Mouse (Mus musculus): ENCODE results near the gene Slc16a8.
A peak's percentile ranks its signal among the peaks of the same experiment; 100 is the strongest.

Slc16a8 gene

DNA sequence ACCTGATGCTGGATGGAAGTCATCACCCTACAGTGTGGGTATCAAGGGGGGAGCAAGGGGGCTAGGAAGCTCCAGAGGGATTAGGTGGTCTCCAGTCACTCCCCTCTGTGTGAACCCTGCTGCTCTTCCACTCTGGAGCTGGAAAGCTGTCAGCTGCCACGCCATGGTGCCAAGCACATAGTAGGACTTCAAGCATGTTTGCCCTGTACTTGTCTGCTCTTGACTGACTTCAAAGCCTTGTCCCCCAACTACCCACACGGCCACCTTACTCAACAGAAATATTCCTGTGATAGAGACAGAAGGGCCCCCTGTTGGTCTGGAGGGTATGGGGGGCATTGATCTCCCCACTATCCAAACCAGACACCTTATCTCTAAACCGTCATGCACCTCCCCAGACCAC, 38.4 kb downstream of the Slc16a8 start:
- DNase-seq (ENCODE audit: low read depth, low spot score), result no peak

DNA sequence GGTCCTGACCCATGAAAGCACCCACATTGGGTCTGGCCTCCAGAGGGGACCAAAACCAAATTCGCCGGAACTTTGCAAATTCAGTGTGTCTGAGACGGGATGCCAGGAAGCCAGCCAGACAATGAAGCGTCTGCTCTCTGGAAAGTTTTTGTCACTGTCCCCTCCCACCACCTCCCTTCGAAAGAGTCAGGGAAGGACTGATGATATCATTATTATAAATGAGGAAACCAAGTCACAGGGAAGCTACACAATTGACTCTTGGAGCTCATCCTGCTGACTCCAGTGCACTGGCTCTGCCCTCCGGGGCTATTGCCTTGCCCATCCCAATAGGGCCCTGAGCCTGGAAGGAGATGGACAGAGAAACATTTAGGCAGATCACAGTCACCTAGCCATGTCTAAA, 41.0 kb downstream of the Slc16a8 start:
- peak; percentile 48 for DNase-seq (ENCODE audit: low read depth, low spot score)

DNA sequence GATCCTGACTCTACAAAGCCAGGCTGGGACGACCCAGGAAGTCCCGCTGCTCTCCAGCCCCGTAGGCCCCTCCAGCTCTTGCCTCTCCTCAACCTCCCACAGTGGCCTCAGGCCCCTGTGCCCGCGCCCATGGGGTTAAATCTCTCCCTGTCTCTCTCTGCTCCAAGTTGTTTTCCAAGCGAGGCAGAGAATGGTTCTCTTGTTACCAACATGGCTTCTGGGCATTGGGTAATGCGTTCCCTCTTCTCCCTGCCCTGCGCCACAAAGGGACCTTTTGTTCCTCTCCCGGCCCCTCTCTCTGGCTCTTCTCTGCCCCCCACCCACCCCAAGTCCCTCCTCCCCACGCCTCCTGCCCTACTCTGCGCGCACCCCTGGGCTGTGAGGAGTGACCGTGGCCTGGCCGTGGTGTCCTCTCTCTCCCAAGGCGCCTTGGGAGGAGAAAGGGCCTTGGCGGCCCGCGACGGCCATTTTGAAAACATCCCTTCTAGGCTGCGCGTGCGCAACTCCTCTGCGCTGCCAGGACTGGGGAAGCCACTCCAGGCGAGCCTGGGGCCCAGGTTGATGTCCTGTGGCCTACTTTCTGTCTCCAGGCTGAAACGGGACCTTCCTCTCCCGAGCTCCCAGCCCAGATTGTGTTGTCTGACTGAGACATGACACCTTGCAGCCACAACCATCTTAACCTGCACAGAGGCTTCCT, 41.7 kb downstream of the Slc16a8 start:
- peak; percentile 84 for DNase-seq (ENCODE audit: low read depth, low spot score)

DNA sequence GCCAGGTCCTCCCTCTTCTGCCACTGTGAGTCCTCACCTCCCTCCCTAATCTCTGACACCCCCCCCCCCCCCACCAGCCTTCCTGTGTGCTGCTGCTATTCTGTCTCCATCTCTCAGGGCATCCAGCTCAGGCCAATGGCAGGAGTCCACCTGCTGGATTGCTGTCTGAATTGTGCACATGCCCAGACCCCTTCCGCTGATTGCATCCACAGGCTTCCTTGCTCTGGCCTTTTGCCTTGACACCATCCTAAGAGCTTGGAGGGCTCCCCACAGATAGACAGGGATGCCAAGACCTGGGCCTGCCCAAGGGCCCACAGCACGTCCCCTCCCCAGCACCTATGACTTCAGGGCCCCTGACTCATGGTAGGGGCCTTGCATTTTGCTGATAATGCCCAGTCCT, 44.2 kb downstream of the Slc16a8 start:
- no peak for DNase-seq (ENCODE audit: low read depth, low spot score)

DNA sequence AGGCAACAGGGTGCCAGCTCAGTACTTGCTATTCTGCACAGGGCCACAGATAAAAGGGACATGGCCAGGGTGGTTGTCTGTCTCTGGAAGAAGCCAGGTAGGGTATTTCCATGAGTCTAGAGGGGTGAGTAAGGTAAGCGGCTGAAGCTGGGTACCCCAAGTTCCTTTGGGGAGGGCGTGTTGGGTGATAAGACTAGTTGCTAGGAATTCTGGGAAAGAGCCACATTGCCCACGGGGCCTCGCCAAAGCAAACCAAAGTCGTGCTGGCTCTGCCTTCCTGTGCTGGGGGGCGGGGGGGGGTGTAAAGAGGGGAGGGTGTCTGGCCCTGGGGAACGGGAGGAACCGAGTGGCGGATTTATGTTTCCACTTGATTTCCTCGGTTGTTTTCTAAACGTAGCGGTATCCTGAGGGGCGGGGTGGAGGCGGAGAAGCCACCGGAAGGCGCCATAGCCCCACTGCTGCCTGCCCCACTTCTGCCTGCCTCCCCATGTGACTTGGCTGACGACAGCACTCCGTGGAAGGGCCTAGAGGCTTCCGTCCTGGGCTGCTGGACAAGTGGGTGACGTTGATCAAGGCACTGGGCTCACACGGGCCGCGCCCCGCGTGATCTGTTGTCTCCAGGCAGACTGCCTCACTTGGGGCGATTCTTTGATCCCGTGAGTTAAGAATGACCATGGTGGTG, 45.7 kb downstream of the Slc16a8 start:
- peak; percentile 51 for DNase-seq (ENCODE audit: low read depth, low spot score)

DNA sequence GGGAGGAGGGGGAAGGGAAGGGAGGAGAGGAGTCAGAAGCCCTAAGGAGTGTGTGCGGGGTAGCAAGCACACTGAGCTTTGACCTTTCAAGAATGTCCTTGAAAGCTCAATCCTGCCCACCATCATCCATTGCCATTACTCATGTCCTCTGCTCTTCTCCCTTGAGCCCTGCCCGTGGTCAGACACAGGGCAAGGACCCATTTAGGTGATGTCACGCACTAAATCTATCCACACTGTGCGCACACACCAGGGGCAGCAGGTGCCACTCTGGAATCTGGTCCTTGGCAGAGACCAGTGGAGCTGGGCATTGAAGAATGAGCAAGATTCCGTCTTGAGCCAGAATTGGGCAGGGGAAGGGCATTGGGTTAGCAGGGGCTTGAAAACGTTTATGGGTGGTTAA, 46.4 kb downstream of the Slc16a8 start:
- DNase-seq (ENCODE audit: low read depth, low spot score), result no peak

DNA sequence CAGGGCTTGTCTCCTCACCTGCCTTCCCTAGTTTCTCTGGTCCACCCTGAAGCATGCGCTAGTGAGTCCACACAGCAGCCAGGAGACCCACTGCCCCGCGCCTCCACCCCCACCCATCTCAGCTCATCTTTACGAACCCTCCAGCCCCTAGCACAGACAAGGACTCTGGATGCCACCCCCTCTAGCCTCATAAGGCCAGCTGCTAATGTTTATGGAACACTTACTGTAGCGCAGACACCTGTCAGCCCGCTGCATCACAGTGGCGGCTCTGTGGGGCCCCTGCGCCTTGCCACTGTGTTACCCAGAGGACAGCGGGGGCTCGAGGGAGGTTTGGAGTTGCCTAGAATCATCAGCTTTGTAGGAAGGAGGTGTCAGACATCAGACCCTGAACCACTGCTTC, 52.0 kb downstream of the Slc16a8 start:
- no peak for DNase-seq (ENCODE audit: low read depth, low spot score)

DNA sequence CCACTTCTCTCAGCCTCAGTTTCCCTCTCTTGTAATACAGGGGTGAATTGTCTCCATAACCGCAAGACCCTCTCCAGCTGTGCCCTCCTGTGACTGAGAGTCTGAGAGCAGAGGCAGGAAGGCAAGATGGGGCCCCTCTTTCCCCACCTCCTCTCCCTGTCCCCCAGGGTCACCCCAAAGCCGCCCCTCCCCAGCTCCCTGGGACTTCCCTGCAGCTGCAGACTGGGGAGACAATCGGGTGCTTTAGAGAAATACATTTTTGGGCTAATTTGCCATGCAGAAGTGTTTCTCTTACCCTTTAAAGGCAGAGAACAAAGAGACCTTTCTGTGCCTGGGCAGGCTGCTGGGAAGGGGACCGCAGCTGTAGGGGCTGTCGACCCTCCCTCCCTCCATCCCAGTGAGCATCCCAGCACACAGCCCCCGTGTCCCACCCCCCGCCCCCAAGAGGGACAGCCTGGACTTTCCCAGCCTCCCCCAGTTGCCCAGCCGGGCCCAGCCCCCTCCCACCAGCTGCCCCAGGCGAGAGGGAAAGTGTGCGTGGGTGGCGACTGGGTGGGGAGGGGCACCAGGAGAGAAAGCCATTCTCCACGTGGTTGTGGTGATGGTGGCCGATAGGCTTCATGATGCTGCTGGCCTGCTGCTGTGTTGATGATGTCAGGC, 52.9 kb downstream of the Slc16a8 start:
- no peak for DNase-seq (ENCODE audit: low read depth, low spot score)
